In genomic region chr15:101163854-101164253, GRCm38 (mm10) we compare ENCODE assay signal across 13 mouse cellular contexts. TPM values are rescaled to one million over a fixed set of nuclear protein-coding genes. Genes with fewer than 3 reads are reported as not detected.
DNase-seq lines count a peak whose midpoint lies in the region; ATAC-seq and TF ChIP-seq lines count a peak whose summit lies in the region.
"Had no signal": no experiment of that assay in that cellular context is flagged by ENCODE, and none has a peak within 500 bp of the region (broad histone marks: within the 10 kb centered on the region; RNA-seq: fewer than 3 reads in every experiment).

No protein-coding gene starts in this region.

- WGBS in forebrain, embryonic 14.5 days = 32% methylated on average over 5 of the region's 5 CpGs
- 42% methylated on average over 5 of the region's 5 CpGs for WGBS in stomach, postnatal 0 days

- intact Hi-C loops in heart, postnatal 10 days (cut with DNase I) = no loop called here

- TF ChIP-seq CTCF in stomach, postnatal 0 days (IDR thresholded peaks at IDR 0.05; ENCODE audit: low read depth) = no peak

- TF ChIP-seq EP300 in stomach, postnatal 0 days (optimal IDR thresholded peaks at IDR 0.05) = no peak

- peaks cover 47% of the 10 kb centered on the region for H3K4me1 ChIP-seq in forebrain, embryonic 14.5 days (ENCODE audit: control insufficient read depth, insufficient read depth, low read length)
- H3K4me1 ChIP-seq in stomach, postnatal 0 days (replicated peaks; ENCODE audit: control insufficient read depth, insufficient read depth) = peaks cover 19% of the 10 kb centered on the region

- no peak overlapping the region for H3K4me3 ChIP-seq in forebrain, embryonic 14.5 days (ENCODE audit: low read depth, low read length)
- H3K4me3 ChIP-seq in stomach, postnatal 0 days (ENCODE audit: low read depth, low read length) = no peak overlapping the region

- DNase-seq in heart, postnatal 10 days = peak; percentile 56 to 61
- DNase-seq in heart, postnatal 4 days = no peak
- DNase-seq in ovary, postnatal 14 days (ENCODE audit: low spot score) = peak; percentile 32
- no peak for DNase-seq in ovary, postnatal 10 days (ENCODE audit: low spot score)
- DNase-seq in forebrain, embryonic 14.5 days (ENCODE audit: low spot score) = peak; percentile 78
- no peak for DNase-seq in stomach, postnatal 0 days (ENCODE audit: low spot score)
- no peak for DNase-seq in right cerebral cortex, adult 2 months (ENCODE audit: low spot score in 2 of 2)
- DNase-seq in left cerebral cortex, adult 11 months (ENCODE audit: low spot score) = no peak
- DNase-seq: cerebellum, adult 11 months; right cerebral cortex, postnatal 14 days; thymus, postnatal 14 days had no signal

- ATAC-seq in forebrain, embryonic 14.5 days = no peak
- ATAC-seq in stomach, postnatal 0 days (ENCODE audit: low FRiP score, low TSS enrichment) = no peak
- ATAC-seq: midbrain, embryonic 16.5 days had no signal

- H3K9me3 ChIP-seq in forebrain, embryonic 14.5 days (replicated peaks; ENCODE audit: control insufficient read depth, low read length) = no peaks in the 10 kb centered on the region
- H3K9me3 ChIP-seq in stomach, postnatal 0 days (ENCODE audit: control insufficient read depth, low read length) = no peaks in the 10 kb centered on the region

- H3K9ac ChIP-seq in forebrain, embryonic 14.5 days (ENCODE audit: low read length) = 0 out of 2 replicates have a peak overlapping the region, but pooled peaks have one; percentile 30
- peak overlapping the region; percentile 35; the same call in 1 of the 2 replicates for H3K9ac ChIP-seq in stomach, postnatal 0 days (ENCODE audit: low read length)

- no peak overlapping the region for H3K4me2 ChIP-seq in forebrain, embryonic 14.5 days (ENCODE audit: low read length)
- peak overlapping the region; percentile 9; the same call in 1 of the 2 replicates for H3K4me2 ChIP-seq in stomach, postnatal 0 days (replicated peaks; ENCODE audit: low read depth)

- H3K27me3 ChIP-seq in forebrain, embryonic 14.5 days (replicated peaks; ENCODE audit: control insufficient read depth, insufficient read depth, low read length) = no peaks in the 10 kb centered on the region
- H3K27me3 ChIP-seq in stomach, postnatal 0 days (ENCODE audit: control insufficient read depth, insufficient read depth, low read length) = no peaks in the 10 kb centered on the region

- no peaks in the 10 kb centered on the region for H3K36me3 ChIP-seq in forebrain, embryonic 14.5 days (ENCODE audit: control insufficient read depth, insufficient read depth, low read length)
- no peaks in the 10 kb centered on the region for H3K36me3 ChIP-seq in stomach, postnatal 0 days (ENCODE audit: control insufficient read depth, insufficient read depth, low read length)

- peak overlapping the region; percentile 69 for H3K27ac ChIP-seq in forebrain, embryonic 14.5 days (ENCODE audit: low read depth, low read length)
- peak overlapping the region; percentile 84 for H3K27ac ChIP-seq in stomach, postnatal 0 days (replicated peaks)

RNA-seq across cellular contexts. Expression of gene Acvr1b, which starts 10.0 kb away (rescaled TPM):
- total RNA-seq in heart, postnatal 10 days (2021) = 10 to 100 TPM; 18.7 to 20.9 TPM
- 10 to 100 TPM; 20.8 to 21.4 TPM for total RNA-seq in heart, postnatal 4 days (2021)
- polyA plus RNA-seq in forebrain, embryonic 14.5 days (2014; fragmentation: Nextera tagmentation; extraction: Ambion mirVana) = 24.7 and 33.5 TPM in 2 replicates
- polyA plus RNA-seq in stomach, postnatal 0 days (2015; fragmentation: Nextera tagmentation; extraction: Ambion mirVana) = 6.9 and 8.1 TPM in 2 replicates

RNA-seq across cellular contexts. Expression of gene Acvrl1, which starts 35.5 kb away (rescaled TPM):
- total RNA-seq in heart, postnatal 10 days (2021) = 10 to 100 TPM; 27.1 to 36.6 TPM
- 10 to 100 TPM; 20.5 to 21.7 TPM for total RNA-seq in heart, postnatal 4 days (2021)
- polyA plus RNA-seq in forebrain, embryonic 14.5 days (2014; fragmentation: Nextera tagmentation; extraction: Ambion mirVana) = 4.1 and 4.2 TPM in 2 replicates
- 13.5 and 15.2 TPM in 2 replicates for polyA plus RNA-seq in stomach, postnatal 0 days (2015; fragmentation: Nextera tagmentation; extraction: Ambion mirVana)

RNA-seq across cellular contexts. Expression of gene Ankrd33, which starts 48.3 kb away (rescaled TPM):
- not detected for total RNA-seq in heart, postnatal 10 days (2021)
- not detected for total RNA-seq in heart, postnatal 4 days (2021)
- polyA plus RNA-seq in forebrain, embryonic 14.5 days (2014; fragmentation: Nextera tagmentation; extraction: Ambion mirVana) = not detected in 2 replicates
- not detected in 2 replicates for polyA plus RNA-seq in stomach, postnatal 0 days (2015; fragmentation: Nextera tagmentation; extraction: Ambion mirVana)
- total RNA-seq: layer of hippocampus, postnatal 14 days had no signal
- polyA plus RNA-seq: midbrain, embryonic 16.5 days had no signal

Comparison
In these comparisons a context has a peak if more than half of its experiments do, and no peak if none do; other contexts are left out.
1. DNase-seq: peak in heart, postnatal 10 days (2 of 2), ovary, postnatal 14 days (single experiment) and forebrain, embryonic 14.5 days (single experiment); none in heart, postnatal 4 days (single experiment), ovary, postnatal 10 days (single experiment), stomach, postnatal 0 days (single experiment), right cerebral cortex, adult 2 months (0 of 2) and left cerebral cortex, adult 11 months (single experiment).